Mouse (Mus musculus): ENCODE results near the gene Crygs.
A peak's percentile ranks its signal among the peaks of the same experiment; 100 is the strongest.
"Not testable (repeated sequence)": the region's sequence is repeated elsewhere in the genome, so short reads cannot be mapped to it uniquely, and the experiment has no call there.

Gene Crygs

DNA sequence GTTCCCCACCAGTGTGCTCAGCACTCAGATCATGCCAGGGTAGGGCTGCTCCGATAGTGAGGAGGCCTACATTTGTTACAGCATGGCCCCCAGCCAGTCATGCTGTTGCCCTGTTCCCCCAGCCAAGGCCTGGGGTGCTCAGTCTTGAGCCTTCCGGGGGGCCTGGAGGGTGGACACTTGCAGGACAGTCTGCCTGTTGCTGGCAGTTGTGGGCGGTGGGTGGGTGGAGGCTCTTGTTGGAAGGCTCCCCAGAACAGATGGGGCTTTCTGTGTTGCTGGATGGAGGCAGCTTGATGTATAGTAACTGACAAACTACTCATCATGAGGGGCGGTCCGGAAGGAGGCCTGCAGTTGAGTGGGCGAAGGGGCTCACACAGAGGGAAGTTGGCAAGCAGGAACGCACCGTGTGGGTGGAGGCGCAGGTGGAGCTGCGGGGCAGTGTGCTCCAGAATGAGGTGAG is 21.4 kb downstream of the Crygs start:
- DNase-seq (ENCODE audit: low read depth), result peak; percentile 13

DNA sequence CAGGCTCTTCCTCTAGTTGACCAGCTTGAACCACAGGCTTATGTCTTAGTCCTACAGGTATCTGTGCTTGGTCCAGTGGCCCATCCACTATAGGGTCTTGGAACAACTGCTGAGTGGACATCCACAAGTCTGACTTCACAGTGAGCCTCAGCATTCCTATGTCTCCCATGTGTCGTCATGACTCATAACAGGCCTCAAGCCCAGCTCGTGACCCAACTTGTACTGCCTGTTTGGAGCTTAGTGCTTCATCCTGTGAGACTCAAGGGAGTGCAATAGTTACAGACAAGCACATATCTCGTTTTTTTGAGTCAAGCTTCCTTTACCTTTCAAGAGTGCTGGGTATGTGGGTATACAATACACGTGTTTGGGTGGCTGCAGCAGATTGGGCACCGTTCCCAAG is 28.7 kb downstream of the Crygs start:
- DNase-seq (ENCODE audit: low read depth), result peak; percentile 66

DNA sequence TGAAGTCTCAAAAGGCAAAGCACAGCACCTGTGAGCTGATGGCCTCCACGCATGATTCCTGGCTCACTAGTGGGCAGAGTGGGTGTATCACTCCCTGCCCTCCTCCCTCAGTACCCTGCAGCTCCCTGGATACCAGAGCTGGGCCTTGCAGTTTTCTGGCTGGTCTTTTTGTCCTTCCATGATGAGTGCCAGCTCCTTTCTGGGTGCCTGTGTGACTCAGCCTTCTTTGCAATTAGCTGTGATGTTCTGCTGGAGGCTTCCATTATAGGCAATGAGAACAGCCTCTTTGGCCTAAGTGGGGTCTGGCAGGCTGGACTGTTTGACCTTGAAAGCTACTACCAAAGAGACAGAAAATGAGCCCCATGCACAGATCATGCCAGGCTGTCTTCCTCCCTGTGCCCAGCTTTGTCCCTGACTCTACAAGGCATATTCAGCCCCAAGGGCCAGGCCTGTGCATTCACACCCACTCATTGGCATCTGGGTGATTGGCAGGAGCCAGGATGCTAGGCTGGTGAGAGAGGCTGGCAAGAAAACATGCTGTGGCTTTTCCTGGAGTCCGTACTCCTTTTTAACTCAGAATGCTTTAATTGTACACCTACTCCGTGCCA is 32.0 kb downstream of the Crygs start:
- DNase-seq (ENCODE audit: low read depth), result no peak

DNA sequence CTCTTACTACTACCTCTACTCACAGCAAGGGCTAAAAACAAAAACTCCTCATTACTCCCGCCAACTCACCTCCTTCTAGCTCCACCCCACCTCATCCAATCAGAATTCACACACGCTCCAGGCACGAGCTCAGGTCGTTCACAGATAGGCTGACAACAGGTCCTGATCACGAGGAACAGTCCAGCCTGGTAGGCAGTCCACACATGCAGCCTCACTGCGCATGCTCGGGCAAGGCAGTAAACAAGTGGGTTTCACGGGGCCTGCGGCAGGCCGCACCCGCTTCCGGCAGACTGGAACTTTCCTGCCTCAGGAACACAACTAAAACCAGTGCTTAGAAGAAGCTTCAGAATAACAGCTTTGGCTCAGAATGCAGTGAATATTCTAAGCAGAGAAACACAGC is 33.1 kb downstream of the Crygs start:
- DNase-seq (ENCODE audit: low read depth), result not testable (repeated sequence)

DNA sequence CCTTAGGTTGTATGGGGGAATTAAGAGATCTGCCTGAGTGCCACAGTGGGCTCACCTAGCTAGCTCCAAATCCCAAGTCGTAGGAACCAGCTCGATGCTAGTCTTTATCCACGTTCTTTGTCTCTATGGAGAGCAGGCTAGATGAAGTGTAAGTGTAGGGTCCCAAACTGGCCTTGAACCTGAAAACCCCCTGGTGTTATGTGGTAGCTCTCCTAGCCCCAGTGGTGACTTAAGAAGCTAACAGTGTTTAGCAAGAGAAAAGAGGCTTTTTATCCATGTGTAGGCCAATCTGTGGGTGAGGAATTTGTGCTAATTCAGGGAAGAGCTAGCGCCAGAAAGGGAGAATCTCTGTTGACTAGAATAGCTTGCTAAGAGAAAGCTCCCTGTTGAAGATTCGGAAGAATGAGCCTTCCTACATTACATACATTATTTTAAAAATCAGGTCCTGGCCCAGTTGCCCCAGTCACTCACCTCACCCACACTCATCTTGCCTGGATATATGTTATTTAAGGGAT is 35.8 kb downstream of the Crygs start:
- no peak for DNase-seq (ENCODE audit: low read depth)

DNA sequence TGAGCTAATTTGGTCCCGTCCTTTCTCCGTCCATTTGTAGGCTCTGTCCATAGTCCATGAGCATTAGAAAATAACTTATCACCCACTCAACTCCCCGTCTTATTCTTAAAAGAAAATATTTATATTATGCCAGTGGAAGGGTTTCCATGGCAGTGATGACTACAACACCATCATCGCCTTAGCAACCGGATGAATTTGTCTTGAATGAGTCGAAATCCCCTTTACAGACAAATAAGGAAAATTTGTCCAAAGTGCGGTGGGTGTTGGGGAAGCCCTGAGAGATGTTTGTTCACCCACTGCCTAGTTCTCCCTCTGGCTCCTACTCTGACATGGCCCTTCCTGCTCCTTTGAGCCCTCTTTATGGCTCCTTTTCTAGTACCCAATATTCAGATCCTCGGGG is 42.7 kb downstream of the Crygs start:
- DNase-seq (ENCODE audit: low read depth), result peak; percentile 17

DNA sequence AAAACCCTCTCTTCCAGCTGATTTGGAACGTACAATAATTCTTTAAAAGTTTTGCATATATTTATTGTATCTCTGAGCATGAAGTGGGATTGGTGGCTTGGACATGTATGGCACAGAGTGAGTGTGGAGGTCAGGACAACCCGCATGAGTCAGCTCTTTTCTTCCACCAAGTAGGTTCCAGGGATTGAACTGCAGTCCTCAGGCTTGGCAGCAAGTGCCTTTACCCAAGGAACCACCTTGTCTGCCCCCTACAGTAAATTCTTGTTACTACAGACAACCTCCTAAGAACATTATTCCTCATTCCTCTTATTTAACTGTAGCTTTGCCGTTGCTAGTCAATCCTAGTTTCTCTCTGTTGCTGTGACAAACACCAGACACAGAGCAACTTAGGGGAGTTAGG is 44.0 kb downstream of the Crygs start:
- DNase-seq (ENCODE audit: low read depth), result peak; percentile 25

DNA sequence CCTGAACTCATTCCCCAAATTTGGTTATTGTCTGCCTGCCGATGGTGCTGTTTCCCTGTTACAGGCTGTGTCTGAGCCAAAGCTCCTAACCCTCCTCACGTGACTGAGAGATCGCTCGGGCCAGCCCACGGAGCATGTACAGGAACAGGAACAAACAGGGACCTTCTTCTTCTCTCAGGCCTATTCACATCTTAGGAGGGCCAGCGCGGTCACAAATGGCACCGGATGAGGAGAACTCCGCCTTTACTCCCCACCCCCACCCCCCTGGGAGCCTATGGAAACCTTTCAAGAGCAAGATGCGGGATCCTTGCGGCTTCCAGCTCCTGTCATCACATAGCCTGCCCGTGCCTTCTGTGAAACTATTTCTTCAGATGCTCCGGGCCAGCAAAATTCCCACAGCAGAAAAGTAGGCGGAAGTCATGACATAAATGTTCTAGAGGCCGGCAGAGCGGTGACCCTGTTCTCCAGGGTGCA is 44.6 kb downstream of the Crygs start:
- DNase-seq (ENCODE audit: low read depth), result no peak

DNA sequence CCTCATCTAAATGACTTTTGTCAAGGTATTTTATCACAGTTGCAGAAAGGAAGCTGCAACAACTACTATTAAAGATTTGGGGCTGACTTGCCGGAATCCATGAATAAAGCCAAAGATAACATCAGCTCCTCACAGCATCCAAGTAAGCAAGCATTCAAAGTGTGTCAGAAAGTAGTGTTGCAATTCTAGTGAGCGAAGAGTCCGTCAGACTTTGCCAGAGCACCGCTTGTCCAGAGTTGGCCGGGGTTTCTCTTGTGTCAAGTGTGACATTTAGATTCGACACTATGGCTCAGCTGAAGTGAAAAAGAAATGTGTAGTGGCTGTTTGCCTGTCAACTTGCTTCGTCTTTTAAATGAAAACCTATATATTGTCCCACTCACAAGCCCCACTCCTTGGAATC is 45.8 kb downstream of the Crygs start:
- DNase-seq (ENCODE audit: low read depth), result peak; percentile 11
